Mouse (Mus musculus) lung, embryonic 16.5 days (tissue): ENCODE results near the gene Mtmr11. TPM values are rescaled to one million over a fixed set of nuclear protein-coding genes. Genes with fewer than 3 reads are reported as not detected.
A peak's percentile ranks its signal among the peaks of the same experiment; 100 is the strongest.

Experiments used
- ATAC-seq: fragments of 200-750 bp; cut with Nextera tagmentation; 2 replicates; pipeline ENCODE4 v1.8.0; 2017; ENCODE audit warnings: low read depth, mild to moderate bottlenecking, moderate library complexity
- H3K27ac ChIP-seq: fragments of 300-500 bp; sonication (generic); 2 replicates; pipeline ENCODE4 v1.5.1; 2014; ENCODE audit warnings: mild to moderate bottlenecking, control low read depth, low read length
- H3K27me3 ChIP-seq: fragments of 300-500 bp; sonication (generic); 2 replicates; pipeline ENCODE4 v1.6.1; 2014; ENCODE audit warnings: low read depth, low read length, mixed read lengths; ENCODE audit not compliant: control insufficient read depth, insufficient read depth
- H3K36me3 ChIP-seq: fragments of 300-500 bp; sonication (generic); 2 replicates; pipeline ENCODE4 v1.6.1; 2014; ENCODE audit warnings: low read length; ENCODE audit not compliant: control insufficient read depth, insufficient read depth
- H3K4me1 ChIP-seq: fragments of 300-500 bp; sonication (generic); replicated peaks from 2 replicates; pipeline ENCODE4 v1.6.1; 2014; ENCODE audit warnings: low read length, mixed read lengths; ENCODE audit not compliant: control insufficient read depth, insufficient read depth
- H3K4me2 ChIP-seq: fragments of 300-500 bp; sonication (generic); 2 replicates; pipeline ENCODE4 v1.6.1; 2014; ENCODE audit warnings: low read depth, low read length, control low read depth
- H3K4me3 ChIP-seq: fragments of 300-500 bp; sonication (generic); 2 replicates; pipeline ENCODE4 v1.5.1; 2014; ENCODE audit warnings: mild to moderate bottlenecking, low read length, control low read depth
- H3K9ac ChIP-seq: fragments of 300-500 bp; sonication (generic); 2 replicates; pipeline ENCODE4 v1.6.1; 2014; ENCODE audit warnings: low read length, control low read depth
- H3K9me3 ChIP-seq: fragments of 300-500 bp; sonication (generic); 2 replicates; pipeline ENCODE4 v1.6.1; 2016; ENCODE audit warnings: low read length; ENCODE audit not compliant: control insufficient read depth
- WGBS: fragments of 180-500 bp; shearing (Covaris S2); extraction: QIAGEN DNeasy Blood & Tissue Kit; methylation state at CpG from one replicate; pipeline ENCODE4 v1.1.7; 2014; 5-methylcytosine and 5-hydroxymethylcytosine counted together
- microRNA-seq: library from miRNA; unstranded; fragments of <30 nt; microRNA quantifications from one replicate; pipeline ENCODE4, GENCODE M21; 2016
- polyA plus RNA-seq: library from polyadenylated mRNA; unstranded; fragments of >200 nt; fragmentation: Nextera tagmentation; extraction: Ambion mirVana; gene quantifications from 2 replicates; pipeline ENCODE4 v1.2.1, GENCODE M21; 2015

Mtmr11 gene
- polyA plus RNA-seq, 1 experiment from 2014 or later = 14.0 TPM

GRCm38 (mm10) chr3:96220765-96221639 lies 59.2 kb downstream of the Mtmr11 start, which contains the start of the genes Hist2h2ac and Hist2h2be:
TSS of gene Hist2h2ac (minus strand) at chr3:96220880.
TSS of gene Hist2h2be (plus strand) at chr3:96221119.
- Histone ChIP-seq H3K4me2 (peak within 1 kb of the TSS; percentile 78), H3K4me1 (peaks cover 20% of the 10 kb centered on the region), H3K27ac (peak within 1 kb of the TSS; percentile 99), H3K27me3 (no peaks in the 10 kb centered on the region), H3K9ac (peak within 1 kb of the TSS; percentile 87), H3K9me3 (no peaks in the 10 kb centered on the region), H3K36me3 (no peaks in the 10 kb centered on the region), H3K4me3 (peak within 1 kb of the TSS; percentile 74)
- WGBS = under 1% methylated on average over 43 of the region's 43 CpGs
- ATAC-seq = peak; percentile 94

Small RNAs within 50 kb of the gene (microRNA-seq; reads per million reads assigned to microRNA genes)
- not detected for gene Gm44492

Other genes starting within 250 kb of the Mtmr11 start
- gene Anp32e, start 232.8 kb upstream of the Mtmr11 start, polyA plus RNA-seq = 193 and 230 TPM in 2 replicates
- gene Plekho1, start 166.0 kb upstream of the Mtmr11 start, polyA plus RNA-seq = 24.0 and 25.3 TPM in 2 replicates
- gene Vps45, start 103.5 kb upstream of the Mtmr11 start, polyA plus RNA-seq = 39.6 and 39.8 TPM in 2 replicates
- 18.8 and 22.9 TPM in 2 replicates for gene Otud7b, start 57.5 kb upstream of the Mtmr11 start, polyA plus RNA-seq
- gene Sf3b4, start 10.3 kb downstream of the Mtmr11 start, polyA plus RNA-seq = 143 and 167 TPM in 2 replicates
- gene Sv2a, start 19.1 kb downstream of the Mtmr11 start, polyA plus RNA-seq = 2.3 and 2.6 TPM in 2 replicates
- gene Bola1, start 57.7 kb downstream of the Mtmr11 start, polyA plus RNA-seq = 51.4 and 51.6 TPM in 2 replicates
- 1.3 and 1.9 TPM in 2 replicates for gene Hist2h2ab, start 57.9 kb downstream of the Mtmr11 start, polyA plus RNA-seq
- gene Hist2h2ac, start 58.9 kb downstream of the Mtmr11 start, polyA plus RNA-seq = 8.9 and 9.0 TPM in 2 replicates
- 7.5 and 8.8 TPM in 2 replicates for gene Hist2h2be, start 59.1 kb downstream of the Mtmr11 start, polyA plus RNA-seq
- 3.6 and 4.7 TPM in 2 replicates for gene Hist2h3c2, start 77.1 kb downstream of the Mtmr11 start, polyA plus RNA-seq
- 37.6 and 61.6 TPM in 2 replicates for gene Hist2h2aa2, start 78.3 kb downstream of the Mtmr11 start, polyA plus RNA-seq
- 16.9 and 21.5 TPM in 2 replicates for gene Hist2h2aa1, start 83.5 kb downstream of the Mtmr11 start, polyA plus RNA-seq
- 1.0 and 2.3 TPM in 2 replicates for gene Hist2h3c1, start 84.7 kb downstream of the Mtmr11 start, polyA plus RNA-seq
- gene Hist2h4, start 101.3 kb downstream of the Mtmr11 start, polyA plus RNA-seq = 9.8 and 12.3 TPM in 2 replicates
- 55.7 and 61.1 TPM in 2 replicates for gene Hist2h3b, start 106.7 kb downstream of the Mtmr11 start, polyA plus RNA-seq
- 13.0 and 14.5 TPM in 2 replicates for gene Hist2h2bb, start 107.7 kb downstream of the Mtmr11 start, polyA plus RNA-seq
- 2.3 and 2.7 TPM in 2 replicates for gene Fcgr1, start 132.0 kb downstream of the Mtmr11 start, polyA plus RNA-seq